Mouse (Mus musculus): ENCODE measurements around the gene Mfn2.

GRCm38 (mm10) chr4:147886158-147886557, 18.3 kb downstream of the Mfn2 start:
- TF ChIP-seq CTCF (conservative IDR thresholded peaks at IDR 0.05 in 1 of 2, IDR thresholded peaks at IDR 0.05 in 1 of 2; ENCODE audit: low read depth in 2 of 2, low read length in 2 of 2) (no peak), GABPA (IDR thresholded peaks at IDR 0.05; ENCODE audit: insufficient replicate concordance, low read depth, low read length) (no peak), ZC3H11A (IDR thresholded peaks at IDR 0.05; ENCODE audit: low read depth, low read length) (no peak), USF1 (IDR thresholded peaks at IDR 0.05; ENCODE audit: low read depth, low read length) (no peak), NELFE (IDR thresholded peaks at IDR 0.05; ENCODE audit: low read depth, low read length) (no peak), MAZ (IDR thresholded peaks at IDR 0.05; ENCODE audit: low read depth, low read length) (no peak), MEF2A (IDR thresholded peaks at IDR 0.05; ENCODE audit: borderline replicate concordance, low read depth, low read length) (no peak)

Measured in CH12.LX (cell line).